27 mouse cellular contexts compared by ENCODE assay signal in the genomic region with DNA sequence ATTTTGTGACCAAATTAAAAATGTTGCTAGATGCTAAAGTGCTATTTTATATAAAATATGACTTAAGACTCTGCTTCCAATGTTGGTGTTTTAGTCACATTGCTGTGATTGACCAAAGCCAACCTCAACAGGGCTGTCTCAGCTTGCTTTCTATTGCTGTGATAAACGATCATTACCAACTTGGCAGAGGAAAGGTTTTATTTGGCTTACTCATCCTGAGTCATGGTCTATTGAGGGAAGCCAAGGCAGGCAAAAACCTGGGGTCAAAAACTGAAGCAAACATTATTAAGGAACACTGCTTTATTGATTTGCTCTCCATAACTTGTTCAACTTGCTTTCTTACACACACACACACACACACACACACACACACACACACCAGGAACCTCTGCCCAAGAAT. TPM values are rescaled to one million over a fixed set of nuclear protein-coding genes. Genes with fewer than 3 reads are reported as not detected.
DNase-seq lines count a peak whose midpoint lies in the region; ATAC-seq and TF ChIP-seq lines count a peak whose summit lies in the region.
"Had no signal": no experiment of that assay in that cellular context is flagged by ENCODE, and none has a peak within 500 bp of the region (broad histone marks: within the 10 kb centered on the region; RNA-seq: fewer than 3 reads in every experiment).

No protein-coding gene starts in this region.

- 85% methylated on average over 1 of the region's 1 CpGs for WGBS in midbrain, embryonic 15.5 days

- ATAC-seq in midbrain, embryonic 15.5 days (replicated peaks), result no peak
- ATAC-seq: forebrain, embryonic 13.5 days; forebrain, postnatal 0 days; hindbrain, embryonic 16.5 days had no signal

- no peak for TF ChIP-seq POLR2A in myocyte (IDR thresholded peaks at IDR 0.05; ENCODE audit: insufficient read length, low read depth)

- H3K4me1 ChIP-seq in midbrain, embryonic 15.5 days, result no peaks in the 10 kb centered on the region
- H3K4me1 ChIP-seq: embryonic facial prominence, embryonic 13.5 days; forebrain, embryonic 13.5 days; heart, embryonic 13.5 days had no signal

- no peak overlapping the region for H3K4me3 ChIP-seq in myocyte
- H3K4me3 ChIP-seq in midbrain, embryonic 15.5 days, result no peak overlapping the region
- H3K4me3 ChIP-seq: embryonic facial prominence, embryonic 13.5 days; forebrain, embryonic 13.5 days; heart, embryonic 13.5 days; hindbrain, embryonic 12.5 days had no signal

- DNase-seq in adrenal gland, adult 2 months, result peak; percentile 37
- no peak for DNase-seq in adrenal gland, postnatal 25 days
- peak; percentile 83 for DNase-seq in 3T3-L1 (ENCODE audit: low read depth, low spot score)
- peak; percentile 86 for DNase-seq in NIH3T3 (ENCODE audit: low read depth)
- DNase-seq in B cell, adult 2 months, result no peak
- DNase-seq: adrenal gland, adult 8-10 months; cerebellum, adult 11-12 months; cerebellum, adult 9-10 months; cerebellum, postnatal 25 days; forebrain, postnatal 0 days; gastrocnemius, postnatal 25 days; heart, postnatal 36 days; kidney, adult 11 months had no signal

- H3K9ac ChIP-seq in midbrain, embryonic 15.5 days, result no peak overlapping the region
- H3K9ac ChIP-seq: embryonic facial prominence, embryonic 13.5 days; forebrain, embryonic 13.5 days; forebrain, postnatal 0 days; heart, embryonic 13.5 days; hindbrain, embryonic 12.5 days had no signal

- H3K9me3 ChIP-seq in midbrain, embryonic 15.5 days, result no peaks in the 10 kb centered on the region
- H3K9me3 ChIP-seq: embryonic facial prominence, embryonic 13.5 days; forebrain, embryonic 13.5 days; heart, embryonic 13.5 days; hindbrain, embryonic 12.5 days had no signal

- H3ac ChIP-seq in myocyte (ENCODE audit: control insufficient read depth, insufficient read length), result no peak overlapping the region

- H3K27me3 ChIP-seq in myocyte (ENCODE audit: control insufficient read depth, insufficient read depth, insufficient read length), result no peaks in the 10 kb centered on the region
- 0 out of 2 replicates have a peak, but pooled peaks cover 5% of the 10 kb centered on the region for H3K27me3 ChIP-seq in midbrain, embryonic 15.5 days (replicated peaks)

- peak overlapping the region; percentile 22 for H3K4me2 ChIP-seq in myocyte (ENCODE audit: low read depth)
- no peak overlapping the region for H3K4me2 ChIP-seq in midbrain, embryonic 15.5 days
- H3K4me2 ChIP-seq: embryonic facial prominence, embryonic 13.5 days; forebrain, embryonic 13.5 days; heart, embryonic 13.5 days; hindbrain, embryonic 12.5 days had no signal

- H3K27ac ChIP-seq in midbrain, embryonic 15.5 days, result no peak overlapping the region
- H3K27ac ChIP-seq: embryonic facial prominence, embryonic 13.5 days; forebrain, embryonic 13.5 days; heart, embryonic 13.5 days; hindbrain, embryonic 12.5 days had no signal

- H3K79me2 ChIP-seq in myocyte (ENCODE audit: control insufficient read depth, insufficient read depth), result no peaks in the 10 kb centered on the region

- H3K36me3 ChIP-seq in myocyte (ENCODE audit: control insufficient read depth, insufficient read depth), result no peaks in the 10 kb centered on the region
- H3K36me3 ChIP-seq in midbrain, embryonic 15.5 days (replicated peaks), result no peaks in the 10 kb centered on the region
- H3K36me3 ChIP-seq: embryonic facial prominence, embryonic 13.5 days; heart, embryonic 13.5 days; hindbrain, embryonic 12.5 days had no signal

TF ChIP-seq in myocyte, 11 proteins besides CTCF, POLR2A, EP300 and RAD21:
- no peak for TF ChIP-seq MYOD1 (IDR thresholded peaks at IDR 0.05; ENCODE audit: control insufficient read depth in 1 of 3, insufficient read length in 2 of 3, low read depth in 2 of 3)
- no peak for TF ChIP-seq E2F4 (IDR thresholded peaks at IDR 0.05; ENCODE audit: insufficient read depth)
- no peak for TF ChIP-seq TCF12 (IDR thresholded peaks at IDR 0.05; ENCODE audit: insufficient read depth, poor library complexity, severe bottlenecking)
- no peak for TF ChIP-seq MAX (IDR thresholded peaks at IDR 0.05; ENCODE audit: low read depth)
- no peak for TF ChIP-seq CEBPB (IDR thresholded peaks at IDR 0.05; ENCODE audit: insufficient read depth, poor library complexity, severe bottlenecking)
- TF ChIP-seq USF1 (IDR thresholded peaks at IDR 0.05; ENCODE audit: low read depth), result no peak

RNA-seq across cellular contexts. Expression of a gene that starts 1.5 kb away (rescaled TPM):
- total RNA-seq in adrenal gland, adult 2 months (2021), result not detected
- not detected in 2 replicates for polyA plus RNA-seq in adrenal gland, adult 2 months (2012; rRNA removed)
- not detected in 2 replicates for total RNA-seq in adrenal gland, postnatal 25 days (2021)
- polyA plus RNA-seq in myocyte (2012; fragmentation: generic; extraction: Trizol), result not detected
- polyA plus RNA-seq in midbrain, embryonic 15.5 days (2015; fragmentation: Nextera tagmentation; extraction: Ambion mirVana), result not detected in 2 replicates
- total RNA-seq: adrenal gland, adult 8-10 months; forebrain, postnatal 0 days; gastrocnemius, adult 18-20 months; gastrocnemius, postnatal 25 days; granulocyte monocyte progenitor cell, adult 5-6 weeks; heart, adult 8-10 months; heart, postnatal 36 days had no signal
- polyA plus RNA-seq: cortical plate, adult 2 months; embryonic facial prominence, embryonic 13.5 days; forebrain, embryonic 13.5 days; forebrain, postnatal 0 days; heart, embryonic 13.5 days; heart, postnatal 0 days; hindbrain, embryonic 12.5 days; hindbrain, embryonic 16.5 days; intestine, embryonic 14.5 days had no signal

RNA-seq across cellular contexts. Expression of a gene that starts 10.5 kb away (rescaled TPM):
- total RNA-seq in adrenal gland, adult 2 months (2021), result not detected
- polyA plus RNA-seq in adrenal gland, adult 2 months (2012; rRNA removed), result not detected in 2 replicates
- total RNA-seq in adrenal gland, postnatal 25 days (2021), result not detected in 2 replicates
- not detected for polyA plus RNA-seq in myocyte (2012; fragmentation: generic; extraction: Trizol)
- not detected in 2 replicates for polyA plus RNA-seq in midbrain, embryonic 15.5 days (2015; fragmentation: Nextera tagmentation; extraction: Ambion mirVana)
- total RNA-seq: adrenal gland, adult 8-10 months; forebrain, postnatal 0 days; gastrocnemius, adult 18-20 months; gastrocnemius, postnatal 25 days; granulocyte monocyte progenitor cell, adult 5-6 weeks; heart, adult 8-10 months; heart, postnatal 36 days had no signal
- polyA plus RNA-seq: cortical plate, adult 2 months; embryonic facial prominence, embryonic 13.5 days; forebrain, embryonic 13.5 days; forebrain, postnatal 0 days; heart, embryonic 13.5 days; heart, postnatal 0 days; hindbrain, embryonic 12.5 days; hindbrain, embryonic 16.5 days; intestine, embryonic 14.5 days had no signal

RNA-seq across cellular contexts. Expression of a gene that starts 21.8 kb away (rescaled TPM):
- not detected for total RNA-seq in adrenal gland, adult 2 months (2021)
- polyA plus RNA-seq in adrenal gland, adult 2 months (2012; rRNA removed), result not detected in 2 replicates
- total RNA-seq in adrenal gland, postnatal 25 days (2021), result not detected in 2 replicates
- not detected for polyA plus RNA-seq in myocyte (2012; fragmentation: generic; extraction: Trizol)
- polyA plus RNA-seq in midbrain, embryonic 15.5 days (2015; fragmentation: Nextera tagmentation; extraction: Ambion mirVana), result not detected in 2 replicates
- total RNA-seq: adrenal gland, adult 8-10 months; CH12.LX; forebrain, postnatal 0 days; gastrocnemius, adult 18-20 months; gastrocnemius, postnatal 25 days; granulocyte monocyte progenitor cell, adult 5-6 weeks; heart, adult 8-10 months; heart, postnatal 36 days had no signal
- polyA plus RNA-seq: cortical plate, adult 2 months; embryonic facial prominence, embryonic 13.5 days; forebrain, embryonic 13.5 days; forebrain, postnatal 0 days; heart, embryonic 13.5 days; heart, postnatal 0 days; hindbrain, embryonic 12.5 days; hindbrain, embryonic 16.5 days; intestine, embryonic 14.5 days had no signal

RNA-seq across cellular contexts. Expression of a gene that starts 25.7 kb away (rescaled TPM):
- total RNA-seq in adrenal gland, adult 2 months (2021), result 100 to 1,000 TPM; 320 to 351 TPM
- 51.9 and 62.0 TPM in 2 replicates for polyA plus RNA-seq in adrenal gland, adult 2 months (2012; rRNA removed)
- total RNA-seq in adrenal gland, postnatal 25 days (2021), result 311 and 345 TPM in 2 replicates
- polyA plus RNA-seq in myocyte (2012; fragmentation: generic; extraction: Trizol), result 507 TPM
- polyA plus RNA-seq in midbrain, embryonic 15.5 days (2015; fragmentation: Nextera tagmentation; extraction: Ambion mirVana), result 526 and 562 TPM in 2 replicates

RNA-seq across cellular contexts. Expression of a gene that starts 30.5 kb away (rescaled TPM):
- total RNA-seq in adrenal gland, adult 2 months (2021), result not detected
- not detected in 2 replicates for polyA plus RNA-seq in adrenal gland, adult 2 months (2012; rRNA removed)
- total RNA-seq in adrenal gland, postnatal 25 days (2021), result not detected in 2 replicates
- not detected for polyA plus RNA-seq in myocyte (2012; fragmentation: generic; extraction: Trizol)
- polyA plus RNA-seq in midbrain, embryonic 15.5 days (2015; fragmentation: Nextera tagmentation; extraction: Ambion mirVana), result not detected in 2 replicates
- total RNA-seq: adrenal gland, adult 8-10 months; CH12.LX; forebrain, postnatal 0 days; gastrocnemius, adult 18-20 months; gastrocnemius, postnatal 25 days; granulocyte monocyte progenitor cell, adult 5-6 weeks; heart, adult 8-10 months; heart, postnatal 36 days had no signal
- polyA plus RNA-seq: cortical plate, adult 2 months; forebrain, embryonic 13.5 days; forebrain, postnatal 0 days; heart, embryonic 13.5 days; heart, postnatal 0 days; hindbrain, embryonic 12.5 days; hindbrain, embryonic 16.5 days; intestine, embryonic 14.5 days had no signal

Comparison
In these comparisons a context has a peak if more than half of its experiments do, and no peak if none do; other contexts are left out.
1. DNase-seq: peak in adrenal gland, adult 2 months (single experiment), 3T3-L1 (single experiment) and NIH3T3 (single experiment); none in adrenal gland, postnatal 25 days (single experiment) and B cell, adult 2 months (0 of 2).